Mouse (Mus musculus) lung, adult 18-20 months (tissue): ENCODE measurements around the gene Slc41a3.

Experiments used
- DNase-seq, 2 experiments: peaks; one replicate each; pipeline ENCODE4 v3.0.0; 2022; ENCODE audit warnings: mixed read lengths in 2 of 2

Slc41a3 gene

GRCm38 (mm10) chr6:90604533-90605297, at the start of gene Slc41a3:
Gene Slc41a3 (plus strand): TSS chr6:90604725.
- DNase-seq: peak; percentile 91 to 94

- peak in 1 of 2 experiments; percentile 28 for DNase-seq
Observed at GRCm38 (mm10) chr6:90556534-90557058, 47.9 kb upstream of the Slc41a3 start.

DNA sequence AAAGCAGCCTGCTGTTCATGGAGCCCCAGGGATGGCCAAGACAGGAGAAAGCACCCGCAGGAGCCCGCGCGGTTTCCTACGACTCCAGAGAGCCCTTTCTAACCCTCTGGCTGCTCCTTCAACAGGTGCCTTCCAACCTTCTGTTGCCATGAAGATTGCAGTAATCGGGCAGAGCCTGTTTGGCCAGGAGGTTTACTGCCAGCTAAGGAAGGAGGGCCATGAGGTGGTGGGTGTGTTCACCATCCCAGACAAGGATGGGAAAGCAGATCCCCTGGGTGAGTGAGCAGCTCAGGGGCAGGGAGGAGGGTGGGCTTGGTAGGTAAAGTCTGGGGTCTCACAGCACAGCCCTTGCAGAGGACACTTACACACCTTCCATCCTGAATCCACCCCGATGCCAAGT, 47.4 kb upstream of the Slc41a3 start:
- peak in 1 of 2 experiments; percentile 19 for DNase-seq

- peak; percentile 38 to 59 for DNase-seq
Observed at GRCm38 (mm10) chr6:90557829-90558693, 46.5 kb upstream of the Slc41a3 start.

DNA sequence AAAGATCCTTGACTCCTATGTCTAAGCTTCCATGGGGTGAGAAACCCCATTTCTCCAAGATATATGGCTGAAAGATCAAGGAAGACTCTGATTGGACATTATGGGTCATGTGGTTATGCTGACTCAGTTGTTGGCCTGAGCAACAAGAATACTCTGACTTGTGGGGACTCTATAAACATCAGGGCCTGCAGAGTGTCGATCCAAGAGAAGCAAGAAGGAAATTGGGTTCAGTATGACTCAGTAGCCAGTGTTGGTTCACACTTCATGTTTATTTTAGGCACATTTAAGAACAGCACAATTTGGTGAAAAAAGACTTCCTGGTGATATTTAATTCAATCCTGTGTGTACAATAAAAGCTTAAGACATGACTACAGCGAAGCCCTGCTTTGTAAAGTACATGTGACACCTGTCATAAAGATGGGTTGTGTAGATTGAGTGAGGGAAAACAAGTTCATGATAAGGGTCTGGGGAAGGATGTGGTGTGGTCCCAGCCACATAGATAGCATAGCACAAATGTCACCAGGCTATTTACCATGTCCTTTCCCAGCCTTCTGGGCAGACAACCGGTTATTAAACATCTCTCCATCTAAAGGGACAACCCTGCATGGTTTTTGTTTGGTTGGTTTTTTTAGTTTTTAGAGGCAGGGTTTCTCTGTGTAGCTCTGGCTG, 44.0 kb upstream of the Slc41a3 start:
- no peak for DNase-seq

DNA sequence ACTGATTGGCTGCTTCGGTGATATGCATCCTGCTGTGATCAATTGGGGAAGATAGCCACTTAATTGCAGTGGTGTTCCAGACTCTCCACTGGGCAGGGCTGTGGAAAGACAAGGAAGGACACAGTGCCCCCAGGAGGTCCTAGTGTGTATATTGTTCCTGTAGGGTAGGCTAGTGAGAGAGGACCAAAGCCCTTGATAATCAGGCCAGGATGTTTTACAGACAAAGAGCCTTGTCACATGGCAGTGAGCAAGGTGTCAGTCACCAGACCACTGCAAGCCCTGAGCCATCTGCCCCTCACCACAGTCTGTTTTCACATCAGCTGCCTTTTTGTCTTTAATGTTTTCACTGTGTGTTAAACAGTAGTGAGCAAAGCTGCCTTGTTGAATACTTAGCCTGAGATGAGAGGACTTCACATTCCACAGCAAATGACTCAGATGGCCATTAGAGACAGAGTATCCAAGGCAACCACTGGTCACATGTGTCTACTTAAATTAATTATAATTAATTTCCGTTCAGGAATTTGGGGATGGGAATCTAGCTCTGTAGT, 43.2 kb upstream of the Slc41a3 start:
- DNase-seq: no peak

GRCm38 (mm10) chr6:90564240-90564639, 40.3 kb upstream of the Slc41a3 start:
- DNase-seq: no peak

GRCm38 (mm10) chr6:90565357-90566215, 38.9 kb upstream of the Slc41a3 start:
- no peak for DNase-seq

- no peak for DNase-seq
Observed at GRCm38 (mm10) chr6:90567486-90567885, 37.0 kb upstream of the Slc41a3 start.

GRCm38 (mm10) chr6:90567928-90568327, 36.6 kb upstream of the Slc41a3 start:
- DNase-seq: no peak

DNA sequence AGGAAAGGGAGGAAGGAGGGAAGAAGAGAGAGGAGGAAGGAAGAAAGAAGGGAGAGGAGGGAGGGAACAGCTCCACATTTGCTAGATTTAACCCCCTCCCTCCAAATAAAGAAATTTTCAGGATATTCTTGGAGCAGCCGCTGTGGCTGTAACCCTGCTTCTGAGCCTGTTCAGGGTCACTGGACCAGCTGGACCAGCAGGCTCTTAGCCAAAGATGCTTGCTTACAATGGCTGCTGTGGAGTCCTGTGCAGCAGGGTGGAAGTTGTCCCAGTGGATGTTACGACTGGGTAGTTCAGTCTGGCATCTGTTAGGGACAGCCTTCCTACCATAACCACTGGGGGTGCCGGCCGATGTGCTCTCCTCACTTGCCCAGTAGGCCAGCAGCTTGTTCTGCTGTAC, 35.8 kb upstream of the Slc41a3 start:
- no peak for DNase-seq

DNA sequence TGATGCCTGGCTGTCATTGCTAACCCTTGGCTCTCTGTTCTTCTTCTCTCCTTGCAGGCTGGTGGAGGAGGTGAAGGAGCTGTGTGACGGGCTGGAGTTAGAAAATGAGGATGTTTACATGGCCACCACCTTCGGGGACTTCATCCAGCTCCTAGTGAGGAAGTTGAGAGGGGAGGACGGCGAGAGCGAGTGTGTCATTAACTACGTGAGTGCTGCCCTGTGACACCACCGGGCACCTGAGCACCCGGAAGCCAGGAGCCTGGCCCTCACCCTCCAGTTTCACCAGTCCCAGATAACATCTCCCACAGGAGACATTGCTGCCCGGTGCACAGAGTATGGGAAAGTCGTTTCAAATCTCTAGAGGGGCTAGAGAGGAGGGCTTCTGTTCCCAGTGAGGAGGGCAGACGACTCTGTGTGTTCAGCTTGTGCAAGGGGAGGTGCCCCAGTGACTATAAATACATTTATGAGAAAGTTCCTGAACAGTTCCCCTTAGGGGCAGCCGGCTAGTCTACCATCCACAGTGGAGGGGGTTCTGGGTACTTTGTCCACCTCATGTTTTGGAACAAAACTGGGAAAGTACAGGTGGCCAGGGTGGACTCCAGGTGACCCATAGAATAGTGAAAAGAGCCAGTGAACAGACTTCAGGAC, 34.7 kb upstream of the Slc41a3 start:
- no peak for DNase-seq

DNA sequence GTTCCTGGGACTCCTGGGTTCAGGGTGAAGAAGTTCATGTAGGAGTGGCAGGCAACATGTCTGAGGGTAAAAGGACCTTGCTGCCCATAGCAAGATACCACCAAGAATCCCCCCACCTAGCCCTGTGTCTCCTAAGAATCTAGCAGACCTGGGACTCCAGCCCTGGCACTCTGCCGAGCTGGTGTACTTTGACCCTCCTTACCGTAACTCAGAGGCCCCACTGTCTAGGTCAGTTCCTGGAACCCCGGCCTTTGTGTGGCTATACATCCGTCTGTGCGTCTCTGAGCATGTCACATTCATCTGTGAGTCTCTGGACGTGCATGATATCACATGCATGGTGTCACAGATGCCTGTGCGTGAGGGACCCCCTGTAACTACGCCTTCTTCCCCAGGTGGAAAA, 34.1 kb upstream of the Slc41a3 start:
- DNase-seq: no peak

GRCm38 (mm10) chr6:90575261-90575715, 29.2 kb upstream of the Slc41a3 start:
- DNase-seq: peak; percentile 63 to 69

DNA sequence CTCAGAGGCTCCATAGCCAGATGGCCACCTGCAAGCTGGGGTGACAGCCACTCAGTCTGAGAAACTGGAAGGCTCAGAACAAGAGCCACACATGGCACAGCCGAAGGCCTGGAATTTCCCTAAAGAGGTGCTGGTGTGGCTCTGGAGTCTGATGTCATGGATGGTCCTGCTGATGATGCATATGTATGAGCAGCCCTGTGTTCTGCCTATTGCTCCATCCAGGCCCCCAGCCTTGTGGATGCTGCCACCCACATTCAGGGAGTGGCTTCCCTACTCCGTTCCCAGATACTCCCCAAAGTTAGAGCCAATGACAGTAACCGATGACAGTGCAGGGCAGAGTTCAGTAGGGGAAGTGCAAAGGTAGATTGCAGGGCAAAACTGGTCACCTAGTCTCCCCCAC, 26.4 kb upstream of the Slc41a3 start:
- DNase-seq: no peak

DNA sequence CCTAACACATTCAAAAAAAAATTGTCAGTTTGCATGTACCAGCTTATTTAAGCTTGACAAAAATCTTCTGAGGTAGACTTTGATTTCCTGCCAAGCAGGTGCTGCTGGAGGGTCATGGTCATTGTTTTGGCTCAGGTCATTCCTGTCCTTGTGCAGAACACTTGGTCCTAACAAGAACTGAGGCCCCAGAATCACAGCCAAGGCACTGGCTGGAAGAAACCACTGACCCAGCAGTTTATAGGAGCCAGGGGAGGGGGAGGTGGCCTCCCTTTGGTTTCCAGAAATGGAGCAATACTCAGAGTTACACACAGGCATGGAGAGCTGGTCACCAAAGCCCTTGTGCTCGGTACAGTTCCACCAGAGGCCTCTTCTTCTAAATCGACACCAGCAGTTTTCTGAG, 22.2 kb upstream of the Slc41a3 start:
- DNase-seq: no peak

- DNase-seq: no peak
Observed at GRCm38 (mm10) chr6:90588113-90588512, 16.4 kb upstream of the Slc41a3 start.

DNA sequence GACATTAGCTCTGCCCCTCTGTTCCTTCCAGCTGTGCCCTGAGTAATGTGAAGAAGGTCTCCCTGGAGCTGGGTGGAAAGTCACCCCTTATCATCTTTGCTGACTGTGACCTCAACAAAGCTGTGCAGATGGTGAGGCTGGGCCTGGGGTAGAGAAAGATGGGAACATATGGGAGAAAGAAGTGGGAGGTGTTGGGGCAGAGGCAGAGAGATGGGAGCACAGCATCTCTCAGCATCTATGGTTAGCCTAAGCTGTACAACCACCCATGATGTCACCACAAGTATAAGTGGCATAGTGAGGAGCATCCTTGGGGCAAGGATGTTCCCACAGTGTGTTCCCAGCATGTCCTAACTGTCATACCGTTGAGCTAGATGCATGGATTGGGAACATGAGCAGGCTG, 13.8 kb upstream of the Slc41a3 start:
- no peak for DNase-seq

GRCm38 (mm10) chr6:90594972-90595371, 9.6 kb upstream of the Slc41a3 start:
- no peak for DNase-seq

DNA sequence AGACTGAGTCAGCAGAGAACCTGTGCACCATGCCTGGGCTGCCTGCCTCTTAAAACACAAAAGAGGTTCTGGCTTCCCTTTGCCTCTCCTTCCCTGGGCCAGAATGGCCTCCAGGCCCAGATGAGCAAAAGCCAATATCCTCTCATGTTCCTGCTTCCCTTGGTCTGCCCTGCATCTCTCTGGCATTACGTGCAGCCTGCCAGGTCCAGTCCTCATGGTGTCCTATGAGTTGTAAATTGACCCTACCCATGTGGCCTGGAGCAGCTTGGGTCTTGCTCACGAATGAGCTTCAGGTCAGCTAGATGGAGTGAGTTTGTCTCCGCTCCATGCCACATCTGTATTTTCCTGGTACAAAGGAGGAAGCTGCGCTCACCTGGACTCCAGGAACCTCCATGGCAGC, 7.5 kb upstream of the Slc41a3 start:
- DNase-seq: no peak

- no peak for DNase-seq
Observed at GRCm38 (mm10) chr6:90597592-90597991, 6.9 kb upstream of the Slc41a3 start.
